Mouse (Mus musculus): ENCODE results near the gene Pbld2. TPM values are rescaled to one million over a fixed set of nuclear protein-coding genes. Genes with fewer than 3 reads are reported as not detected.
A peak's percentile ranks its signal among the peaks of the same experiment; 100 is the strongest.

Gene Pbld2
- polyA plus RNA-seq, 1 experiment from 2014 or later, result 0.42 TPM

GRCm38 (mm10) chr10:63026156-63026794 lies 2.2 kb downstream of the Pbld2 start:
- Histone ChIP-seq H3K27me3 (no peaks in the 10 kb centered on the region), H3K4me3 (no peak overlapping the region), H3K9me3 (replicated peaks) (no peaks in the 10 kb centered on the region), H3K4me2 (no peak overlapping the region), H3K36me3 (no peaks in the 10 kb centered on the region), H3K9ac (no peak overlapping the region), H3K4me1 (replicated peaks) (peaks cover 16% of the 10 kb centered on the region), H3K27ac (no peak overlapping the region)
- 57% methylated on average over 8 of the region's 8 CpGs for WGBS
- ATAC-seq (replicated peaks; ENCODE audit: insufficient number of reproducible peaks, insufficient read depth, low FRiP score, low read depth), result no peak

- Histone ChIP-seq H3K4me3 (no peak overlapping the region), H3K9ac (no peak overlapping the region), H3K27ac (no peak overlapping the region), H3K4me2 (no peak overlapping the region), H3K9me3 (replicated peaks) (no peaks in the 10 kb centered on the region), H3K4me1 (replicated peaks) (peaks cover 13% of the 10 kb centered on the region), H3K27me3 (no peaks in the 10 kb centered on the region), H3K36me3 (no peaks in the 10 kb centered on the region)
- 87% methylated on average over 6 of the region's 6 CpGs for WGBS
- no peak for ATAC-seq (replicated peaks; ENCODE audit: insufficient number of reproducible peaks, insufficient read depth, low FRiP score, low read depth)
These were observed 2.7 kb downstream of the Pbld2 start for GRCm38 (mm10) chr10:63026795-63027160.

- Histone ChIP-seq H3K4me1 (replicated peaks) (peaks cover 8% of the 10 kb centered on the region), H3K9me3 (replicated peaks) (no peaks in the 10 kb centered on the region), H3K4me2 (no peak overlapping the region), H3K27ac (no peak overlapping the region), H3K36me3 (no peaks in the 10 kb centered on the region), H3K27me3 (no peaks in the 10 kb centered on the region), H3K9ac (no peak overlapping the region), H3K4me3 (no peak overlapping the region)
- ATAC-seq (replicated peaks; ENCODE audit: insufficient number of reproducible peaks, insufficient read depth, low FRiP score, low read depth), result no peak
- 88% methylated on average over 10 of the region's 10 CpGs for WGBS
These were observed 3.5 kb downstream of the Pbld2 start for GRCm38 (mm10) chr10:63027376-63028161.

GRCm38 (mm10) chr10:63028396-63028795 lies 4.3 kb downstream of the Pbld2 start:
- Histone ChIP-seq H3K4me2 (no peak overlapping the region), H3K36me3 (no peaks in the 10 kb centered on the region), H3K4me1 (replicated peaks) (peaks cover 8% of the 10 kb centered on the region), H3K27me3 (no peaks in the 10 kb centered on the region), H3K4me3 (no peak overlapping the region), H3K9ac (no peak overlapping the region), H3K9me3 (replicated peaks) (no peaks in the 10 kb centered on the region), H3K27ac (no peak overlapping the region)
- no peak for ATAC-seq (replicated peaks; ENCODE audit: insufficient number of reproducible peaks, insufficient read depth, low FRiP score, low read depth)
- WGBS, result 79% methylated on average over 4 of the region's 4 CpGs

- Histone ChIP-seq H3K27me3 (no peaks in the 10 kb centered on the region), H3K36me3 (no peaks in the 10 kb centered on the region), H3K9ac (no peak overlapping the region), H3K4me3 (no peak overlapping the region), H3K4me1 (replicated peaks) (no peaks in the 10 kb centered on the region), H3K4me2 (no peak overlapping the region), H3K9me3 (replicated peaks) (no peaks in the 10 kb centered on the region), H3K27ac (no peak overlapping the region)
- WGBS, result 82% methylated on average over 3 of the region's 3 CpGs
- no peak for ATAC-seq (replicated peaks; ENCODE audit: insufficient number of reproducible peaks, insufficient read depth, low FRiP score, low read depth)
These were observed 8.2 kb downstream of the Pbld2 start for GRCm38 (mm10) chr10:63032267-63032666.

GRCm38 (mm10) chr10:63032956-63033355 lies 8.8 kb downstream of the Pbld2 start:
- WGBS, result 72% methylated on average over 3 of the region's 3 CpGs
- no peak overlapping the region for H3K4me2 ChIP-seq
- no peaks in the 10 kb centered on the region for H3K27me3 ChIP-seq
- no peaks in the 10 kb centered on the region for H3K9me3 ChIP-seq (replicated peaks)
- H3K36me3 ChIP-seq, result no peaks in the 10 kb centered on the region
- no peaks in the 10 kb centered on the region for H3K4me1 ChIP-seq (replicated peaks)
- no peak overlapping the region for H3K27ac ChIP-seq
- no peak for ATAC-seq (replicated peaks; ENCODE audit: insufficient number of reproducible peaks, insufficient read depth, low FRiP score, low read depth)
- H3K4me3 ChIP-seq, result no peak overlapping the region
- H3K9ac ChIP-seq, result no peak overlapping the region

GRCm38 (mm10) chr10:63038571-63039320 lies 14.6 kb downstream of the Pbld2 start:
- H3K9me3 ChIP-seq (replicated peaks), result no peaks in the 10 kb centered on the region
- no peak for ATAC-seq (replicated peaks; ENCODE audit: insufficient number of reproducible peaks, insufficient read depth, low FRiP score, low read depth)
- no peak overlapping the region for H3K9ac ChIP-seq
- H3K4me2 ChIP-seq, result no peak overlapping the region
- H3K36me3 ChIP-seq, result no peaks in the 10 kb centered on the region
- H3K4me3 ChIP-seq, result no peak overlapping the region
- WGBS, result 74% methylated on average over 14 of the region's 14 CpGs
- H3K27ac ChIP-seq, result no peak overlapping the region
- H3K4me1 ChIP-seq (replicated peaks), result peaks cover 3% of the 10 kb centered on the region; the same call in 1 of the 2 replicates
- H3K27me3 ChIP-seq, result no peaks in the 10 kb centered on the region

- Histone ChIP-seq H3K4me2 (no peak overlapping the region), H3K9ac (no peak overlapping the region), H3K27ac (0 out of 2 replicates have a peak overlapping the region, but pooled peaks have one; percentile 10), H3K4me3 (no peak overlapping the region), H3K36me3 (no peaks in the 10 kb centered on the region), H3K9me3 (replicated peaks) (no peaks in the 10 kb centered on the region), H3K27me3 (no peaks in the 10 kb centered on the region), H3K4me1 (replicated peaks) (peaks cover 6% of the 10 kb centered on the region; the same call in 1 of the 2 replicates)
- WGBS, result 50% methylated on average over 5 of the region's 5 CpGs
- ATAC-seq (replicated peaks; ENCODE audit: insufficient number of reproducible peaks, insufficient read depth, low FRiP score, low read depth), result 0 out of 2 replicates have a peak, but pooled peaks have one; percentile 43
These were observed 15.9 kb downstream of the Pbld2 start for GRCm38 (mm10) chr10:63039867-63040628.

- H3K4me3 ChIP-seq, result no peak overlapping the region
- WGBS, result 64% methylated on average over 3 of the region's 3 CpGs
- ATAC-seq (replicated peaks; ENCODE audit: insufficient number of reproducible peaks, insufficient read depth, low FRiP score, low read depth), result no peak
- no peaks in the 10 kb centered on the region for H3K36me3 ChIP-seq
- H3K9ac ChIP-seq, result no peak overlapping the region
- H3K27me3 ChIP-seq, result no peaks in the 10 kb centered on the region
- no peak overlapping the region for H3K4me2 ChIP-seq
- H3K9me3 ChIP-seq (replicated peaks), result no peaks in the 10 kb centered on the region
- no peak overlapping the region for H3K27ac ChIP-seq
- H3K4me1 ChIP-seq (replicated peaks), result peaks cover 6% of the 10 kb centered on the region; the same call in 1 of the 2 replicates
These were observed 19.0 kb downstream of the Pbld2 start for GRCm38 (mm10) chr10:63043154-63043553.

GRCm38 (mm10) chr10:63047751-63048150 lies 23.6 kb downstream of the Pbld2 start:
- H3K4me3 ChIP-seq, result no peak overlapping the region
- no peaks in the 10 kb centered on the region for H3K27me3 ChIP-seq
- 0 out of 2 replicates have a peak, but pooled peaks cover 3% of the 10 kb centered on the region for H3K4me1 ChIP-seq (replicated peaks)
- no peaks in the 10 kb centered on the region for H3K36me3 ChIP-seq
- no peak for ATAC-seq (replicated peaks; ENCODE audit: insufficient number of reproducible peaks, insufficient read depth, low FRiP score, low read depth)
- no peak overlapping the region for H3K9ac ChIP-seq
- 78% methylated on average over 8 of the region's 8 CpGs for WGBS
- no peaks in the 10 kb centered on the region for H3K9me3 ChIP-seq (replicated peaks)
- H3K4me2 ChIP-seq, result no peak overlapping the region
- no peak overlapping the region for H3K27ac ChIP-seq

GRCm38 (mm10) chr10:63049106-63049505 lies 25.0 kb downstream of the Pbld2 start:
- no peak for ATAC-seq (replicated peaks; ENCODE audit: insufficient number of reproducible peaks, insufficient read depth, low FRiP score, low read depth)
- Histone ChIP-seq H3K27ac (no peak overlapping the region), H3K9me3 (replicated peaks) (no peaks in the 10 kb centered on the region), H3K4me1 (replicated peaks) (no peaks in the 10 kb centered on the region; the same call in 1 of the 2 replicates), H3K27me3 (no peaks in the 10 kb centered on the region), H3K4me2 (no peak overlapping the region), H3K4me3 (no peak overlapping the region), H3K9ac (no peak overlapping the region), H3K36me3 (no peaks in the 10 kb centered on the region)
- 80% methylated on average over 2 of the region's 2 CpGs for WGBS
